Mouse (Mus musculus) bone marrow, adult 2 months (tissue): Measurements from ENCODE around the gene Smpd3. TPM values are rescaled to one million over a fixed set of nuclear protein-coding genes. Genes with fewer than 3 reads are reported as not detected.

Experiments
- H3K27ac ChIP-seq: fragments of 200-500 bp; 2 replicates; pipeline ENCODE4 v1.5.1; 2012; ENCODE audit warnings: low read depth, mild to moderate bottlenecking, control low read depth, inconsistent platforms, low read length; ENCODE audit not compliant: control insufficient read depth, poor library complexity, insufficient read depth
- H3K4me1 ChIP-seq: fragments of 200-500 bp; 2 replicates; pipeline ENCODE4 v1.6.1; 2011; ENCODE audit warnings: low read length; ENCODE audit not compliant: control insufficient read depth, insufficient read depth
- H3K4me3 ChIP-seq: fragments of 200-500 bp; replicated peaks from 2 replicates; pipeline ENCODE3; 2011; ENCODE audit warnings: mild to moderate bottlenecking, low read depth, low read length, control low read depth; ENCODE audit not compliant: control insufficient read depth
- CTCF ChIP-seq: fragments of 200-500 bp; IDR thresholded peaks from 2 replicates; pipeline ENCODE4 v1.5.1; 2011; ENCODE audit warnings: low read length, control low read depth; ENCODE audit not compliant: control insufficient read depth, insufficient read depth
- POLR2A ChIP-seq: fragments of 200-500 bp; IDR thresholded peaks from 2 replicates; pipeline ENCODE4 v1.6.1; 2011; ENCODE audit warnings: low read depth, mild to moderate bottlenecking, control low read depth, low read length, borderline replicate concordance; ENCODE audit not compliant: control insufficient read depth
- WGBS: fragments of 180-500 bp; shearing (Covaris S2); methylation state at CpG from one replicate; pipeline ENCODE4 v1.1.7; 2018; 5-methylcytosine and 5-hydroxymethylcytosine counted together
- polyA plus RNA-seq: library from polyadenylated mRNA; stranded (reverse); fragments of >200 nt; gene quantifications from 2 replicates; pipeline ENCODE4 v1.2.4, GENCODE M21; 2011; ENCODE audit warnings: low replicate concordance; ENCODE audit not compliant: missing spikeins, insufficient read depth, insufficient read length

Smpd3 gene
- polyA plus RNA-seq, 1 experiment, result 0.87 TPM

DNA sequence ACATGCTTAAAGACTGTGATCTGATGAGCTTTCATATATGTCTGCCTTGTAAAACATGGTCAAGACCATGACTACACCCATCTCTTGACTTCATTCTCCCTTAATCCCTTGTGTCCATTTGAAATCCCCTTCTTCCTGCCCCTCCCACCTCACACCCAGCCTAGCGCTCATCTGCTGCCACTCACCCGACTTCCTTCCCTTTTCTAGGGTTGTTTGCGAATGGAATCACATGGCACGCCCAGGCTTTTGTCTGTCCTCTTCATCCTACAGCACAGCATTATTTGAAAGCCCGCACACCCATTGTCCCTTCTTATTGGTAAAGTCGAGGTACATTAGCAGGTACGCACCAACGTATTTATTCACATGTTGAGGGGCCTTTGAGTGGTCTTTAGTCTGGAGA, 26.5 kb upstream of the Smpd3 start:
- no peak overlapping the region for H3K27ac ChIP-seq
- 40% methylated on average over 8 of the region's 8 CpGs for WGBS
- no peak overlapping the region for H3K4me3 ChIP-seq
- TF ChIP-seq POLR2A (no peak), CTCF (no peak)
- H3K4me1 ChIP-seq, result no peaks in the 10 kb centered on the region; the same call in 1 of the 2 replicates

DNA sequence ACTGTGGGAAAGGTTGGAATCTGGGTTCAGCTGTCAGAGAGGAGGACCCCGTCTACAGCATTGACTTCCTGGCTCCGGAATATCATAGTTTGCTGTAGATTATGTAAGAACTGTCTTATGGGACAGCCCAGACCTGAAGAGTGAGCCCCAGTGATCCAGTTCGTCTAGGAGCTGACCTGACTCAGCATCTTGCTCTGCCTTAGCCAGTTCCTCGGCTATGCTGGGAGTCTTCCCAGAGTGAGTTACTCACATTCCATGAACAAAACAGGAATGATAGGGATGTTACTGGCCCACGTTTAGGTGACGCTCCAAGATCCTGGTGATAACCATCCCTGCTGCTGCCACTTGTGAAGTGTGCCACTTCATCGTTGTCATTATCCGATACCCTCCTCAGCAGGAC, 25.5 kb upstream of the Smpd3 start:
- 76% methylated on average over 8 of the region's 8 CpGs for WGBS
- TF ChIP-seq POLR2A, result no peak
- TF ChIP-seq CTCF, result no peak
- H3K27ac ChIP-seq, result no peak overlapping the region
- H3K4me1 ChIP-seq, result no peaks in the 10 kb centered on the region; the same call in 1 of the 2 replicates
- H3K4me3 ChIP-seq, result no peak overlapping the region

DNA sequence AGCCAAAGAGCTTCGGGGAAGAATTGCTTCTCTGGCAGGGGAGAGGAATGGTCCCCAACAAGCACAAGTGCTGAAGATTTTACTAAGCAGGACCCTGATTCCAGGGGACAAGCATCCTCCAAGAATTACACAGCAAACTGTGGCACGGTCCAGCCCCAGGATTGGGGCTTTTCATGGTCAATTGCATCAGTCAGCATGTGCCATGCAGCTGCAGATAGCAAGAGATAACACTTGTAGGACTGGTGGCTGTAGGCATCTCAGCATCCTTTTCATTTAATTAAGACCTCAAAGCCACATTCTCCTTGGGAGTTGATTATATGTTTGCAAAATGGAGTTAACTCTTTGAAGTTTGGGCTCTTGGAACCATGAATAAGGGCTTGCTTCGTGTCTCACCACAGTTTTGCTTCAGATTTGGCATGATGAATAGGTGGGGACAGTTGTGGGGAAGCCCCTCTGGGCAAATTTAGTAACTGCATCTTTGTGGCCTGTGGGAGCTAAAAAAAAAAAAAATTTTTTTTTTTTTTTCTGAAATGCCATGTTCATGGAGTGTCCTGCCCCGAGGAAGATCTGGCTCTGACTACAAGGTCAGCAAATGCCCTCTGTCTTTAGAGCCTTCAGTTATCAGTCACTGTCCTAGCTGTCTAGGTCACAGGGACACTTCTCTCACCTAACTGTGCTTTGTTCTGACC, 22.0 kb upstream of the Smpd3 start:
- H3K27ac ChIP-seq, result no peak overlapping the region
- H3K4me1 ChIP-seq, result no peaks in the 10 kb centered on the region; the same call in 1 of the 2 replicates
- TF ChIP-seq CTCF (no peak), POLR2A (no peak)
- H3K4me3 ChIP-seq, result no peak overlapping the region
- 49% methylated on average over 4 of the region's 4 CpGs for WGBS

DNA sequence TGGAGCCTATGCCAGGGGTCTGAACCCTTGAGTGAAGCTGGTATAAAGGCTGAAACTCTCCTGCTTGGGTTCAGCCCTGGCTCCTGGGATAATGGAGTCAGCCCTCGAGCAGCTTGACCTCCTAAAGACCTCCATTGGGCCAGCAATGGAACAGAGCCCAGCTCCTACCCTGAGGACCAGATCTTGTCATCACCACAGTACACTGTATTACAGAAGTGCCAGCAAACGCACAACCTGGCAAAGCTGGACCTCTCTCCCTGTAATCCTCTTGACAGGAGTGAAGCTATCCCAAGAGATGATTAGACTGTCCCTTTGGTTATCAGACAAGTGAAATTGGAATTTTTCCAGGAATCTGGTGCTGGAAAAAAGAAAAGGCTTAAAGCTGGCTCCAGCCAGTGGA, 13.3 kb upstream of the Smpd3 start:
- Histone ChIP-seq H3K4me1 (no peaks in the 10 kb centered on the region), H3K4me3 (no peak overlapping the region), H3K27ac (no peak overlapping the region)
- WGBS, result 61% methylated on average over 2 of the region's 2 CpGs
- TF ChIP-seq CTCF (no peak), POLR2A (no peak)

DNA sequence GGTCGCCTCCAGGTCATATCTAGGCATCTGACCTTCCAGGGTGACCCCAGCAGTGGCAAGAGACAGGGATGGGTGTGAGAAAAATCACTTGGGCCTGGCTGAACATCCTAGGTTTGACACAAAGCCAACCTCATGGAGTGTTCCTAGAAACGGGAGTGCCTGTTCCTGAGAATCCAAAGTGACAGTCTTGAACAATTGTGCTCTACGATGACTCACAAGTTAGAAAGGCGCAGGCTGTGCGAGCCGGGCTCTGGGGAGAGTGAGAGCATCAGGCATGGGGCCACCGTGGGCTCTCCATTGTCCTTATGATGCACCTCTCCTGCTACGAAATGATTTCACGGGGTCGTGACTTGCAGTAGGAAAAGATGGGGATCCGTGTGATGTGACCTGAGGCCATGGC, 11.6 kb upstream of the Smpd3 start:
- no peak overlapping the region for H3K27ac ChIP-seq
- 71% methylated on average over 11 of the region's 11 CpGs for WGBS
- H3K4me1 ChIP-seq, result no peaks in the 10 kb centered on the region
- H3K4me3 ChIP-seq, result no peak overlapping the region
- TF ChIP-seq CTCF, result no peak
- no peak for TF ChIP-seq POLR2A

DNA sequence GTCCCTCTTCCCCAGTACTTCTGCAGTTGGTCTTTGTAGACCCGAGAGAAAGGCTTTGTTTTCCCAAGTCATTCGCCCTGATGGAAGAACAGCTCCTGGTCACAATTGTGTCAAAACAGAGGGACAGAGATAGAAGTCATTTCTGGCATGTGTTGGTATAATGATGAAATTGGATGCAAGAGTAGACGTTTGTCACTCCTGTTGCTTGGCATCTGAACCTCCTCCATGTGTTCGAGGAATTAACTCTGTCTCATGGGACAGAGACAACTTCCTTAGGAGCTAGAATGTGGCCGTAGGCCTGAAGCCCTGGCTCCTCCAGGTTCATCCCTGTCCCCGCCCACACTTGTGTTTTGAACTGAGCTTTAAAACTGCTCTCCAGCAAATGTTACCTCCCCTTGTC, 8.3 kb upstream of the Smpd3 start:
- H3K4me3 ChIP-seq, result no peak overlapping the region
- no peaks in the 10 kb centered on the region for H3K4me1 ChIP-seq
- TF ChIP-seq POLR2A (no peak), CTCF (no peak)
- 62% methylated on average over 6 of the region's 6 CpGs for WGBS
- H3K27ac ChIP-seq, result no peak overlapping the region

DNA sequence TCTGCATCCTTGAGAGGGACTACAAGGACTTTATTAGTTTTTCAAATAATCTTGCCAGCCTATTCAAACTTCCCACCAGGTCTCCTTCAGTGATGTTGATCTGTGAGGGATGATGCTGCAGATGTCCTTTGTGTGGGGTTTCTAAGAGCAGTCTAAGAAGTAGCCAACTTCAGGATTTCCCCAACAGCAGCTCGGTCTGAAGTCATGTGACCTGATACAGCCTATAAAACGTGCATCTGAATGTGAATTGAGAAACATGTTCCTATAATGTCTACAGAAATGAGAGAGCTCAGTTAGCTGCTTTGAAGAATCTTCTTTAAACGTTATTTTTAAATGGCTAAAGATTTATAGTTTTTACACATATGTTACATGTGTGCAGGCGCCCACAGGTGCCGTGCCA, 5.7 kb upstream of the Smpd3 start:
- no peak overlapping the region for H3K4me3 ChIP-seq
- TF ChIP-seq CTCF, result no peak
- H3K4me1 ChIP-seq, result no peaks in the 10 kb centered on the region
- WGBS, result 52% methylated on average over 5 of the region's 5 CpGs
- no peak overlapping the region for H3K27ac ChIP-seq

DNA sequence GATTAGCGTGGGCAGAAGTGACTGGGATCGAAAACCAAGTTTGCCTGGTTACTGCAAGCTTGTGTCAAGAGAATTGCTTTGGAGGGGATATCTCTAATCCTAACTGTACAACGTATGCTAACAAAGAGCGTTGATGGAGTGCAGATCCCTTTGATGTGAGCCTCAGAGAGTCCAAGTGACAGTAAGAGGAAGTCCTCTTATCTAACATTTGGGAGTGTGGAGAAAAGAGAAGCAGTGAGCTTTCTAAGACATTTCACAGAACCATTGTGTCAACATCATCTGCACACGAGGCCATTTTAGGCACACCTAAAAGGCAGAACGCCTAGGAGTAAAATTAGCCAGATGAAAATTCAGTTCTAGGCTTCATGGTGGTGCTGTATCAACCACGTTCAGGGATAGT, 5.0 kb upstream of the Smpd3 start:
- H3K4me3 ChIP-seq, result no peak overlapping the region
- no peak overlapping the region for H3K27ac ChIP-seq
- WGBS, result 34% methylated on average over 7 of the region's 7 CpGs
- TF ChIP-seq CTCF (no peak), POLR2A (no peak)
- H3K4me1 ChIP-seq, result no peaks in the 10 kb centered on the region

DNA sequence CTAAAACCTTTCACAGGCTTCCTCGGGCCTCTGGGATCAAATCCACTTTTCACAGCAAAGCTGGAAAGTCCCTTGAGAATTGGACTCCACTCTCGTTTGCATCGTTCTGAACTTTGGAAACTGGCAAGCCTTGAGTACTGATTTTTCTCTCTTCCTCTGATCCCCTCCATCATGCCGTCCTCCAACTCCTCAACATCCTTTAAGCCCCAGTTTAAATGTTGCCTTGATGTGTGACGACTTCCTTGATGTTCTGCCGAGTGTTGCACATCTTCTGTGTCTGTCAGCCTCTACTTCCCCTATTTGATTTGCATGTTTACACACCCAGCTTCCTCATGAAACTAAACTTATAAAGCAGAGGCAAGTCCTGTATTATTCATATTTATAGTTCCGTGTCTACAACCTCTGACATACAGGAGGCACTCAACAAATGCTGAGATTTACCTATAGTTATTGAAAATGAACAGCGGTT, 987 bp upstream of the Smpd3 start:
- TF ChIP-seq CTCF (no peak), POLR2A (no peak)
- WGBS, result 16% methylated on average over 8 of the region's 8 CpGs
- Histone ChIP-seq H3K4me1 (no peaks in the 10 kb centered on the region; the same call in 1 of the 2 replicates), H3K4me3 (no peak overlapping the region), H3K27ac (peak overlapping the region; percentile 77)
